Mouse (Mus musculus) CD4-positive, CD25-positive, alpha-beta regulatory T cell, adult 4 months (primary cell): ENCODE measurements around the gene Psme1. TPM values are rescaled to one million over a fixed set of nuclear protein-coding genes. Genes with fewer than 3 reads are reported as not detected.
A peak's percentile ranks its signal among the peaks of the same experiment; 100 is the strongest.

ENCODE experiments used
- ATAC-seq: one replicate; pipeline ENCODE4 v1.8.0; 2017
- polyA plus RNA-seq, 2 experiments: library from polyadenylated mRNA; unstranded; fragments of 100-300 nt; shearing (Covaris generic); gene quantifications; one replicate each; pipeline ENCODE4 v1.2.1; 2017

The Psme1 gene
- 100 to 1,000 TPM; 664 to 711 TPM for polyA plus RNA-seq

DNA sequence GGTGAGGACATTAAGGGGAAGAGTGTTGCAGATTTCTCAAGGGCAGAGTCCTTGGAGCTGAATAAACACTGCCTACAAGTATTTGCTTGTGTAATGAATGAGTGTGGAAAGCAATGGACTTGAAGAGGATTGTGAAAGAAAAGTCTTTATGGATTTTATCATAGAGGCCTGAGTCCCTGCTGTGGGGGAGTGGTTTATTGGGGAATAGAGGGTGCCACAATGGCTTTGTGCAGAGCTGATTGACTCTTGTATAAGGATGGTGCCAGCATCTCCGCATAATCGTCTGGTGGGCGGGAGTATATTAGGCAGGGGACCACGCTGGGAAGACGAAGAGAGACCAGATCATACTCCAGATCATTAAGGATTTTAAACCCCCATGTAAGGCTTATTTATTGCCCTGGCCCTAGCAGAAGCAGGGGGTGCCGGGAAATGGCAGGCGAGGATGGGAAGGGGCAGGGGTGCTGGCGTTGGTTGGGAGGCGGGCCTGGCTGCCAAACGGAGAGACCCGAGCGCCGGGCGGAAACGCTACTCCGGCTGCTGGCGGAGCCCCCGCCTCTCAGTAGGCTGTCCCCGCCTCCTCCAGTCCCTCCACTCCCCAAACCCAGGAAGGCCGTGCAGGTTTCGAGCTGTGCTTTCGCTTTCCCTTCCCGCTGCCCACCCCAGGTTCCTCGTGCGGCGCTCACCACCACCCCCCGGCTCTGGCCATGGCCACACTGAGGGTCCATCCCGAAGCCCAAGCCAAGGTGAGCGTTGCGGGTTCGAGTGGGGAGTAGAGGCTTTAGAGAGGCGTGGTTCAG, at the start of gene Psme1:
Gene Psme1, plus strand, starts transcription at position 253 of the 797 bp plus-strand sequence.
- peak; percentile 95 for ATAC-seq

DNA sequence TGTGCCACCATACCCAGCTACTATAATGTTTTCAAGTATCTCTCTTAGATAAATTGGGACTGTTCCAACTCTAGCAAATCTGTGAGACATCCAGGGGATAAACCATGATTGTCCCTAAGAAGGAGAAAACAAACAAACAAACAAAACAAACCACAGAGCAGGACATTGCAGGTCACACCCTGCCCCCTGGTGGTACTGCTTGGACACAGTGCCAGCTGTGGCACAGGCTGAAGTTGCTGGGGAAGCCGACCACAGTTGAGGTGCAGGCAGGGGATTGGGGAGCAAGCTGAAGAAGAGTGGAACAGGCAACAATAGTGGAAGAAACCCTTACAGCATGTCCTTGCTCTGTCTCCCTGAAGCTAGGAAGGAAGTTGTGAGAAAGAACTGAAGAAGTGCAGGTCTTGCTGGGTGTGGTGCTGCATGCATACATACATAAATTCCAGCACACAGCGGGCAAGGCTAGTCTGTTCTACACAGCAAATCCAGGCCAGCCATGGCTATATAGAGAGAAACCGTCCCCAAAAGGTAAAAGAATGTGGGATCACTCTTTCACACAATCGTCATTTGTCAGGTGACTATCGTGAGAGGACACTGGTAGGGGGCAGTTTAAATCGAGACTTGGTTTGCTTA, 41.7 kb upstream of the Psme1 start:
- ATAC-seq: no peak

- peak; percentile 83 for ATAC-seq
These were observed 37.7 kb upstream of the Psme1 start, which contains the start of gene Pck2 for GRCm38 (mm10) chr14:55540067-55540786. TSS of gene Pck2 (plus strand) at chr14:55540266.

GRCm38 (mm10) chr14:55540787-55541321, 37.1 kb upstream of the Psme1 start:
- ATAC-seq: peak; percentile 48

GRCm38 (mm10) chr14:55542268-55542667, 35.7 kb upstream of the Psme1 start:
- ATAC-seq: no peak

DNA sequence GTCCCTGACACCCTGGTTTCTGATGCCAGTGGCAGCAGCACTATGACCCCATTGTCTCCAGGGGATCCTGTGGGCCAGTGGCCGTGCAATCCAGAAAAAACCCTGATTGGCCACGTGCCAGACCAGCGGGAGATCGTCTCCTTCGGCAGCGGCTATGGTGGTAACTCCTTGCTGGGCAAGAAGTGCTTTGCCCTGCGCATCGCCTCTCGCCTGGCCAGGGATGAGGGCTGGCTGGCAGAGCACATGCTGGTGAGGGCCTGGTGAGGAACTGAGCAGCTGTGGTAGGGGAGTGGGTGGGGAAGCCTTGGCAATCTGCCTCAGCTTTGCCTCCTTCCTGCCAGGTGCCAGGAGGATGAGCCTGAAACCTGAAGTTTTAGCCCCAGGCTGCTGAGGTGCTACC, 33.6 kb upstream of the Psme1 start:
- no peak for ATAC-seq

- no peak for ATAC-seq
These were observed 27.7 kb upstream of the Psme1 start for GRCm38 (mm10) chr14:55550191-55550590.

- no peak for ATAC-seq
These were observed 26.6 kb upstream of the Psme1 start for GRCm38 (mm10) chr14:55551347-55551746.

DNA sequence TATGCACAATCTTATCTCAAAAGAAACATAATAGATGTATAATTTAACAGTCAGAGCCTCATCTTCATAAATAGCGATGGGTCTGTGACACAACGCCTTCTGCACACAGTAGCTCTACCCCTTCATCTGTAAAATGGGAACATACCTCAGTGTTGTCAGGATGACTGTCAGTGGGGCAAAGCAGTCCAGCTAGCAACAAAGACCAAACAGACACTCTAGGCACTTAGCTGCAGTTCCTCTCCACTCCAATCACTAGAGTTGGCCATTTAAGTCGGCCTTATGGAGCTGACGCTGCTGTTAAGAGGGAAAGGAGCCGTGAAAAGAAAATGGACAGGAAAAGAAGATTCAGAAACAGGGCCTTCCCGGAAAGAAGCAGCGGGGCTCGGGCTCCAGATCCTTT, 26.1 kb upstream of the Psme1 start:
- no peak for ATAC-seq

GRCm38 (mm10) chr14:55554635-55555034, 23.3 kb upstream of the Psme1 start:
- ATAC-seq: no peak

- ATAC-seq: no peak
These were observed 22.1 kb upstream of the Psme1 start for GRCm38 (mm10) chr14:55555788-55556187.

GRCm38 (mm10) chr14:55557003-55557402, 20.9 kb upstream of the Psme1 start:
- ATAC-seq: peak; percentile 10

- no peak for ATAC-seq
These were observed 20.3 kb upstream of the Psme1 start for GRCm38 (mm10) chr14:55557587-55557986.

GRCm38 (mm10) chr14:55558740-55559448, 19.0 kb upstream of the Psme1 start:
- no peak for ATAC-seq

DNA sequence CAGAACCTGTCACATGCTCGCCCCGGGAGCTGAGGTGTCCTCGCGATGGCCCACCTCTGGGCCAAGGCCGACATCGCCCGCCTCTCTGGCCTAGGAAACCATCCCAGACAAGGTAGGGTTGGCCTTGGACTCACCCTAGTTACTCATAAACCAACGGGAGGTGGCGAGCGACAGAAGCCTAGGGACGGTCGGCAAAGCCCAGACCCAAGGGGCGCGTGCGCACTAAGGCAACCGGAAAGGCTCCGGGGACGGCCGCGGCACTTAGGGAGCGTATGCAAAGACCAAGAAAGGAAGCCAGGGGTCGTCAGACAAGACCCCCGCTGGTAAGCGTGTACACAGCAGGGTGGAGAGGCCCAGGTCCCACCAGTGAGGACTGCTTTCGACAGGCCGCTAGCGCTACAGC, 18.1 kb upstream of the Psme1 start, which contains the start of gene Dcaf11:
Gene Dcaf11, plus strand, starts transcription at position 208 of the 403 bp plus-strand sequence.
- ATAC-seq: peak; percentile 37

GRCm38 (mm10) chr14:55560202-55561073, 17.5 kb upstream of the Psme1 start, which contains the start of gene A730061H03Rik:
TSS of gene A730061H03Rik (minus strand) at chr14:55560406.
- ATAC-seq: peak; percentile 86

GRCm38 (mm10) chr14:55561860-55562259, 16.1 kb upstream of the Psme1 start:
- no peak for ATAC-seq

DNA sequence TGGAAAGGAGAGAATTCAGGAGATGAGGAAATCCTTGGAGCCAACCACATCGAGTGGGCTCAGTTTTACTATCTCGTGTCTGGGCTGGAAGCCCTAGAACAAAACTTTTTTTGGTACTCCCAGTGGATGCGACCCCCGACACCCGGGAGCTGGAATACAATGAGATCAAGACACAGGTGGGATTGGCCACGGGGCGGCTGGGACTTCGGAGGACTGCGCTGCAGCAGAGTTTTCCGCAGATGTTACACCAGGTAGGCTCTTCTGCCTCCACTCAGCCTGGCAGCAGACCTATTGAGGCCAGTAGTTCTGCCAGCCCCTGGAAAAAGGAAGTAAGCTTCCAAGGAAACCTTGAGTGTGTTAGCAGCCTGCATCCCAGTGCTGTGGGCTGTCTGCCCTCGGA, 14.7 kb upstream of the Psme1 start:
- ATAC-seq: no peak

GRCm38 (mm10) chr14:55565748-55566147, 12.2 kb upstream of the Psme1 start:
- no peak for ATAC-seq

DNA sequence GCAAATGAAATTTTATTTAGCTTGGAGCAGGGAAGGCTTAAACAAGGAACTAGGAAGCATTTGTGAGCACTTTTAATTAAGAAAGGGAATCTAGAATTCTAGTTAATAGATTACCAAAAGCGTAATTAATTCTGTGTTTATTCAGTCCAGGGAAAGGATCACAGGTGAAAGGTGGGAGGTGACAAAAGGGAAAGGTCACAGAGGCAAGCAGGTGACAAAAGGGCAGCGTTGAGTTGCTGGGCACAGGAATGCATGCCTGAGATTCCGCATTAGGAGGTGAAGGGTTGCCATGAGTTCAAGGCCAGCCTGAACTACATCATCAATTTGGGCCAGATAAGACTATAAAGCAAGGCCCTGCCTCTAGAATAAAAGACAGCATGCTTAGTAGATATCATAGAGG, 10.4 kb upstream of the Psme1 start:
- no peak for ATAC-seq

DNA sequence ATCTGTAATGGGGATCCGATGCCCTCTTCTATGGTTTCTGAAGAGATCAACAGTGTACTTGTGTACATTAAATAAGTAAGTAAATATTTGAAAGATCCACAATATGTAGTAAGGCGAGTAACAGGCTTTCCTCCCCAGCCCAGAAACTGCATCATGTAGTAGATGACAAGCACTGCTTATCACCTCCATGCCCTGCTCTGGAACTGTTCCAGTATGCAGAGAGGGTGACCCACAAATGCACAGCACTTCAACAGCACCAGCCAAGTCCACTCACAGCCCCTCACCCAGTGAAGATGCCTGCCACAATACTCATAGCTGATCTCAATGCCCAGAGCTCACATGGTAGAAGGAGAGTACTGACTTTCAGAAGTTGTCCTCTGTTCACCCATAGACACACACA, 7.3 kb upstream of the Psme1 start:
- no peak for ATAC-seq
